Mouse (Mus musculus): ENCODE results near the gene Nrp2.

Gene Nrp2

GRCm38 (mm10) chr1:62723891-62724290 is 20.8 kb downstream of the Nrp2 start:
- no peak for DNase-seq (ENCODE audit: low spot score)

GRCm38 (mm10) chr1:62724461-62725021 is 21.5 kb downstream of the Nrp2 start:
- no peak for DNase-seq (ENCODE audit: low spot score)

- DNase-seq (ENCODE audit: low spot score): no peak
These were observed 22.1 kb downstream of the Nrp2 start for GRCm38 (mm10) chr1:62725032-62725678.

- DNase-seq (ENCODE audit: low spot score): no peak
These were observed 24.1 kb downstream of the Nrp2 start for GRCm38 (mm10) chr1:62727191-62727590.

GRCm38 (mm10) chr1:62728421-62728820 is 25.3 kb downstream of the Nrp2 start:
- no peak for DNase-seq (ENCODE audit: low spot score)

GRCm38 (mm10) chr1:62728926-62729325 is 25.8 kb downstream of the Nrp2 start:
- DNase-seq (ENCODE audit: low spot score): no peak

GRCm38 (mm10) chr1:62729345-62730150 is 26.5 kb downstream of the Nrp2 start:
- DNase-seq (ENCODE audit: low spot score): no peak

- no peak for DNase-seq (ENCODE audit: low spot score)
These were observed 29.0 kb downstream of the Nrp2 start for GRCm38 (mm10) chr1:62732036-62732435.

- DNase-seq (ENCODE audit: low spot score): no peak
These were observed 31.4 kb downstream of the Nrp2 start for GRCm38 (mm10) chr1:62734420-62734931.

GRCm38 (mm10) chr1:62734980-62735379 is 31.9 kb downstream of the Nrp2 start:
- DNase-seq (ENCODE audit: low spot score): no peak

GRCm38 (mm10) chr1:62735835-62736234 is 32.8 kb downstream of the Nrp2 start:
- no peak for DNase-seq (ENCODE audit: low spot score)

GRCm38 (mm10) chr1:62736455-62737012 is 33.4 kb downstream of the Nrp2 start:
- no peak for DNase-seq (ENCODE audit: low spot score)

- DNase-seq (ENCODE audit: low spot score): no peak
These were observed 35.1 kb downstream of the Nrp2 start for GRCm38 (mm10) chr1:62738165-62738564.

GRCm38 (mm10) chr1:62742092-62742491 is 39.0 kb downstream of the Nrp2 start:
- DNase-seq (ENCODE audit: low spot score): no peak

GRCm38 (mm10) chr1:62743064-62743694 is 40.1 kb downstream of the Nrp2 start:
- DNase-seq (ENCODE audit: low spot score): no peak

GRCm38 (mm10) chr1:62745889-62746288 is 42.8 kb downstream of the Nrp2 start:
- no peak for DNase-seq (ENCODE audit: low spot score)

- no peak for DNase-seq (ENCODE audit: low spot score)
These were observed 44.5 kb downstream of the Nrp2 start for GRCm38 (mm10) chr1:62747421-62748111.

- DNase-seq (ENCODE audit: low spot score): no peak
These were observed 45.3 kb downstream of the Nrp2 start for GRCm38 (mm10) chr1:62748361-62748760.

GRCm38 (mm10) chr1:62749716-62750115 is 46.6 kb downstream of the Nrp2 start:
- DNase-seq (ENCODE audit: low spot score): no peak

GRCm38 (mm10) chr1:62750408-62751008 is 47.4 kb downstream of the Nrp2 start:
- DNase-seq (ENCODE audit: low spot score): no peak

All from urinary bladder, postnatal 14 days (tissue).